Mouse (Mus musculus): ENCODE results near the gene Rfng.

DNA sequence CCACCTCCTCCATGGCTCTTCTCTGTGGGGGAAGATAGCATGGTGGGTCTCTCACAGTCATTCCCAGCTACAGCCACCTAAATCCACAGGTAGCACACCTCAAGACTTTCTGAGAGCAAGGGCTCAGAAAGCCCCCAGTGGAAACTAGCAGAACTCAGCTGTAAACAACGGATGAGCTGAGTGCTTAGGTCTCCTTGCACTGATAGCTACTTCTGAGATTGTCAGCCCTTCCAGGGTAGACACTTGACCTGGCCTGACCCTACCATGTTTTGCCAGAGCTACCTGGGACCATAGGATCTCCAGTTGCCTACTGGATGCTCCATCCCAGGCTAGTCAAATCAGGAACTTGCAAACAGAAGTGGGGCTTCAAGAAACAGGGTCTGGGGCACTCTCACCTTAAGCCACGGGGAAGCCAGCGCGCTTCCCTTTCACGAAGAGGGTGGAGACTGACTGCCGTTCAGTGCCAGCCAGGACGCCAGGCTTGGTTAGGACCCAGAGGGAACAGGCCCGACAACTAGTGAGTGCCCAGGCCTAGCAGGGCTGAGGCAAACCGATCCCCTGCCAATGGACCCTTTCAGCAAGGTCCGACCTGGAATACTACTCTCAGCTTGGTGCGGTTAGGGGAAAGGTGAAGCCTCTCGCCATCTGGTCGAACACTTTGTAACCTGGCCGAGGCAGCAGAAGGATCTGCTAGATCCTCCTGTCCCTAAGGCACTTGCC lies 39.0 kb upstream of the Rfng start:
- TF ChIP-seq CTCF (IDR thresholded peaks at IDR 0.05; ENCODE audit: extremely low read depth, insufficient read depth, insufficient read length, insufficient replicate concordance) (no peak), POLR2A (IDR thresholded peaks at IDR 0.05; ENCODE audit: low read depth, low read length) (no peak)

All from spleen, adult 2 months (tissue).